Mouse (Mus musculus) heart, postnatal 0 days (tissue): ENCODE data around the gene Bckdhb. TPM values are rescaled to one million over a fixed set of nuclear protein-coding genes. Genes with fewer than 3 reads are reported as not detected.

Experiments used
- ATAC-seq: fragments of 200-750 bp; cut with Nextera tagmentation; 2 replicates; pipeline ENCODE4 v1.8.0; 2017; ENCODE audit warnings: low read depth, moderate number of reproducible peaks, moderate library complexity; ENCODE audit not compliant: insufficient read depth
- DNase-seq: peaks from one replicate; pipeline ENCODE4 v3.0.0-alpha.2; 2016; ENCODE audit warnings: low spot score
- H3K27ac ChIP-seq: fragments of 300-500 bp; sonication (generic); 2 replicates; pipeline ENCODE4 v1.5.1; 2014; ENCODE audit warnings: low read depth, mild to moderate bottlenecking
- H3K27me3 ChIP-seq: fragments of 300-500 bp; sonication (generic); 2 replicates; pipeline ENCODE4 v1.6.1; 2014; ENCODE audit warnings: low read length, mixed read lengths; ENCODE audit not compliant: control insufficient read depth, insufficient read depth
- H3K36me3 ChIP-seq: fragments of 300-500 bp; sonication (generic); replicated peaks from 2 replicates; pipeline ENCODE4 v1.6.1; 2014; ENCODE audit warnings: low read length, mixed read lengths; ENCODE audit not compliant: control insufficient read depth, insufficient read depth
- H3K4me1 ChIP-seq: fragments of 300-500 bp; sonication (generic); 2 replicates; pipeline ENCODE4 v1.6.1; 2014; ENCODE audit warnings: antibody characterized with exemption; ENCODE audit not compliant: control insufficient read depth, insufficient read depth
- H3K4me2 ChIP-seq: fragments of 300-500 bp; sonication (generic); 2 replicates; pipeline ENCODE4 v1.6.1; 2014; ENCODE audit warnings: low read depth, mild to moderate bottlenecking, low read length, moderate library complexity
- H3K4me3 ChIP-seq: fragments of 300-500 bp; sonication (generic); 2 replicates; pipeline ENCODE4 v1.5.1; 2014; ENCODE audit warnings: low read depth, low read length
- H3K9ac ChIP-seq: fragments of 300-500 bp; sonication (generic); replicated peaks from 2 replicates; pipeline ENCODE4 v1.6.1; 2014; ENCODE audit warnings: low read depth, low read length, mixed read lengths
- H3K9me3 ChIP-seq: fragments of 300-500 bp; sonication (generic); replicated peaks from 2 replicates; pipeline ENCODE4 v1.6.1; 2016; ENCODE audit warnings: low read length; ENCODE audit not compliant: control insufficient read depth
- CTCF ChIP-seq: IDR thresholded peaks from 2 replicates; pipeline ENCODE4 v1.5.1; 2016; ENCODE audit warnings: antibody characterized with exemption, control low read depth, low read depth
- EP300 ChIP-seq: IDR thresholded peaks from 2 replicates; pipeline ENCODE4 v1.6.1; 2016; ENCODE audit warnings: antibody characterized with exemption, low read depth
- WGBS: fragments of 180-500 bp; shearing (Covaris S2); extraction: QIAGEN DNeasy Blood & Tissue Kit; methylation state at CpG from one replicate; pipeline ENCODE4 v1.1.7; 2014; 5-methylcytosine and 5-hydroxymethylcytosine counted together
- polyA plus RNA-seq: library from polyadenylated mRNA; unstranded; fragments of >200 nt; fragmentation: Nextera tagmentation; extraction: Ambion mirVana; gene quantifications from 2 replicates; pipeline ENCODE4 v1.2.1, GENCODE M21; 2015
- total RNA-seq: library from RNA; depleted of rRNA; stranded (reverse); fragments of >200 nt; gene quantifications from 2 replicates; pipeline ENCODE4 v1.2.3, GENCODE M21; 2014; ENCODE audit warnings: low replicate concordance

Gene Bckdhb
- total and polyA plus RNA-seq, 2 experiments from 2014 or later: 40.5 to 89.5 TPM

DNA sequence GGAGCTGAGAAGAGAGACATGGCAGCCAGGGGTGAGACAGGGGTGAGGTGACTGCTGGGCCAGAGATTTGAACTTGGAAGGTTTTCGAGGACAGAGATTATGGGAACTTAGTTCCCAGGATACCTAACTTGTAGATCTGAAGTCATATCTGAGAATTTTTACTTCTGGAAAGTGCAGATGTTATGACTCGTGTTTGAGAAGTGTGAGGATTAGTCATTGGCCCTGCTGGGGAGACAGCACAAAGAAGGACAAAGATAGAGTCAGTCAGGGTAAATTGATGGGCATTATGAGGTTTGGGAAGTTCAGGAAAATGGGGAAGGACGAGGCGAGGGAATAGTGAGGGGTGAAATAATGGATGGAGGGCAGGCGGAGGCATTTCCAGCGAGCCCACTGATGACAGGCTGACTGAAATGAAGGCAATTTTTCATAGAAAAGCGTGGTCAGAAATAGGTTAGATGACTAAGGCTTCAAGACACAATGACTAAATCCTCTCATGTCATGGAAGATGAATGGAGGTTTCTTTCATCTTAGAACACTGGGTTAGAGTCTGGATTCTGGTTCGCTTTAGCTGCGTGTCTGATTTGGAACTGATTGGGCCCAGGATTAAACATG lies 42.6 kb downstream of the Bckdhb start:
- Histone ChIP-seq H3K27me3 (no peaks in the 10 kb centered on the region), H3K9me3 (no peaks in the 10 kb centered on the region), H3K4me3 (no peak overlapping the region), H3K9ac (no peak overlapping the region), H3K36me3 (no peaks in the 10 kb centered on the region), H3K4me1 (peaks cover 22% of the 10 kb centered on the region), H3K27ac (no peak overlapping the region), H3K4me2 (no peak overlapping the region)
- DNase-seq (no peak), ATAC-seq (no peak)
- TF ChIP-seq EP300 (no peak), CTCF (no peak)
- 85% methylated on average over 9 of the region's 9 CpGs for WGBS

DNA sequence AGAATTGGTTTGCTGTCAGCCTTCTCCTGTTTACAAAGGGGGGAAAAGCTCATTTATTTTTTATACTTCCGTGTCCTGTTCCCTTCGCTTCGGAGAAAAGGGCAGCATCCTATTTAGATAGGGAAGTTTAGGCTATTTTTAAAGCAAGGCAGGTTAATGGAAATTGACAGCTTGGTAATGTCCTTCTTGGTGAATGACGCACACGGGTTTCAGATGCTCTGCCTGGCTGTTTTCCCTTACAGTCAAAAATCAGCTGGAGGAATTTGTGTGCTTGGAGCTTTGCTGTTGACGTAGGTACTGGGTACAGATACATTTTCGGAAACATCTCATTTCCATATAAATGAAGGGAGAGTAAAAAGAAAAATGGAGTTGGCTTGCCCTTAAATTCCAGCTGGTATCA lies 44.4 kb downstream of the Bckdhb start:
- H3K9me3 ChIP-seq: no peaks in the 10 kb centered on the region
- no peak for TF ChIP-seq CTCF
- TF ChIP-seq EP300: no peak
- ATAC-seq (no peak), DNase-seq (no peak)
- no peak overlapping the region for H3K4me3 ChIP-seq
- WGBS: 63% methylated on average over 7 of the region's 7 CpGs
- no peak overlapping the region for H3K27ac ChIP-seq
- no peak overlapping the region for H3K4me2 ChIP-seq
- no peaks in the 10 kb centered on the region for H3K36me3 ChIP-seq
- H3K4me1 ChIP-seq: peaks cover 6% of the 10 kb centered on the region; the same call in 1 of the 2 replicates
- H3K9ac ChIP-seq: no peak overlapping the region
- H3K27me3 ChIP-seq: no peaks in the 10 kb centered on the region

DNA sequence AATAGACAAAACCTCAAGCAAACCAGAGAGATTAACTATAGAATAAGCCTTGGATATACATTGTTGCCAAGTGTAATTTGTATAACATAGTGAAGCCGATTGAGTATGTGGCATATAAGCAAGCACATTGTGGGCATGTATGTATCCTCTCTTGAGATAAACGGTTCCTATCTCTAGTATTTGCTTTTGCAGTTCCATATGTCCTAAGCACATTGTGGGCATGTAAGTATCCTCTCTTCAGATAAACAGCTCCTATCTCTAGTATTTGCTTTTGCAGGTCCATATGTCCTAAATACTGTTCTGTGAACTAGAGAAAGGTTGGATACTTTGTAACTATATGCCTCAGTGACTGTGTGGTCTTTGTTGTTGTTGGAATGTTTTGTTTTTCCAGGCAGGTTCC lies 48.5 kb downstream of the Bckdhb start:
- no peak for DNase-seq
- H3K4me3 ChIP-seq: no peak overlapping the region
- H3K4me1 ChIP-seq: no peaks in the 10 kb centered on the region
- no peaks in the 10 kb centered on the region for H3K9me3 ChIP-seq
- no peaks in the 10 kb centered on the region for H3K36me3 ChIP-seq
- no peak overlapping the region for H3K27ac ChIP-seq
- 64% methylated on average over 2 of the region's 2 CpGs for WGBS
- no peaks in the 10 kb centered on the region for H3K27me3 ChIP-seq
- ATAC-seq: no peak
- H3K4me2 ChIP-seq: no peak overlapping the region
- TF ChIP-seq CTCF (no peak), EP300 (no peak)
- H3K9ac ChIP-seq: no peak overlapping the region

DNA sequence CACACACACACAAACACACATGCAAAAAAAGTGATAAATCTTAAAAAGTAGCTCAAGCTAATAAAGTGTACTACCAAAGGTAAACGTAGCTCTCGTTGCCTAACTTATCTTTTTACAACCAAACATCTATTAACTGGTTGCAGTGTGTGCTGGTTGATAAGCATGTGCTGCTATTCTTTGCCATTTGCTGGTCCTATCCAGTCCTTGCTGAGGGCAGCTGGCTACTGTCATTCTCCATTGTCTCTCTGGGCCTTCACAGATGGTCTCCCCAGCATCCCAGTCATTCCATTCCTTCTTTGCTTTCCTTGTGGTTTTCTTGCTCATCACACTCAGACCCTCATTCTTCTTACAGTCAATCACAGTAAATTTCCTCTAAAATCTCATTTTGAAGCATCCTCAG lies 50.9 kb downstream of the Bckdhb start:
- H3K4me2 ChIP-seq: no peak overlapping the region
- H3K9ac ChIP-seq: no peak overlapping the region
- H3K27ac ChIP-seq: no peak overlapping the region
- no peaks in the 10 kb centered on the region for H3K36me3 ChIP-seq
- no peak overlapping the region for H3K4me3 ChIP-seq
- WGBS: 45% methylated on average over 2 of the region's 2 CpGs
- no peaks in the 10 kb centered on the region for H3K27me3 ChIP-seq
- H3K4me1 ChIP-seq: no peaks in the 10 kb centered on the region
- no peak for ATAC-seq
- DNase-seq: no peak
- no peak for TF ChIP-seq EP300
- TF ChIP-seq CTCF: no peak
- no peaks in the 10 kb centered on the region; the same call in 1 of the 2 replicates for H3K9me3 ChIP-seq

DNA sequence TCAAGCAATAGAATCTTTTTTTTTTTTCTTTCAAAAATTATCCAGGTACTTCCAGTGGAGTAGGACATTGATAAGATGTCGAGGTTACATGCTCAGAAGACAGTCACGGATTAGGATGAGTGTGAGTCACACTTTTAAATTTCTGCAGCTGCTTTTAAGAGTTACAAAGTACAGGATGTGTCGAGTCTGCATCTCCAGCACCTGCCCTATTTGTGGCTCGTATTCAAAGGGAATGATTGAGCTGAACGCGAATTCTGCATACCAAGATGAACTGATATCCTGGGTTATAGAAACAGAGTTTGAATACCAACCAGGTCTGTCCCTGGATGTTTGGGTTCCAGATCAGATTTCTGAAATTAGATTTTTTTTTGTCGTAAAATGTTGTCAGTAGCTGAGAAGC lies 56.3 kb downstream of the Bckdhb start:
- Histone ChIP-seq H3K27me3 (no peaks in the 10 kb centered on the region), H3K27ac (no peak overlapping the region), H3K4me1 (no peaks in the 10 kb centered on the region), H3K9ac (no peak overlapping the region), H3K4me2 (no peak overlapping the region), H3K4me3 (no peak overlapping the region), H3K36me3 (no peaks in the 10 kb centered on the region), H3K9me3 (no peaks in the 10 kb centered on the region; the same call in 1 of the 2 replicates)
- DNase-seq (no peak), ATAC-seq (no peak)
- TF ChIP-seq EP300 (no peak), CTCF (no peak)
- 48% methylated on average over 7 of the region's 7 CpGs for WGBS

DNA sequence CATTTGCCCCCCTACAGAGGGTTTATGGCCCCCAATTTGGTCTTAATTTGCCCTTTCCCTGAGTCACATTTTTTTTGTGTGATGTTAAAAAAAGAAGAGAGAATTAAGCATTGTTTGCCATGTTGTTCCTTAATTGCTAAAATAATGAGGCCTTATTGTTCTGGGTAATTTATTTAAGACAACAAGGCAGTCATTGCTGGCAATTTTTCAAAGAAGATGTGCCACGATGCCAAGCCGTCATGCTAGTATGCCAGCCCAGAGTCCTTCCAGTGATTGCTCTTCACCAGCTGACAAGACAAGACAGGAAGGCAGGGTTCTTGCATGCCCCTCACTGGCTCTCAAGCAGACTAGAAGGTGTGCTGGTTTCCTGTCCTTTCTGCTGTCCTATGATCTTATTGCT lies 84.0 kb downstream of the Bckdhb start:
- Histone ChIP-seq H3K4me2 (no peak overlapping the region), H3K27ac (no peak overlapping the region), H3K4me3 (no peak overlapping the region), H3K4me1 (no peaks in the 10 kb centered on the region), H3K9ac (no peak overlapping the region), H3K27me3 (no peaks in the 10 kb centered on the region), H3K9me3 (no peaks in the 10 kb centered on the region), H3K36me3 (peaks cover 22% of the 10 kb centered on the region)
- ATAC-seq: no peak
- WGBS: 83% methylated on average over 2 of the region's 2 CpGs
- no peak for DNase-seq
- no peak for TF ChIP-seq CTCF
- TF ChIP-seq EP300: no peak
